Mouse (Mus musculus) heart, embryonic 14.5 days (tissue): Measurements from ENCODE around the gene Tead1. TPM values are rescaled to one million over a fixed set of nuclear protein-coding genes. Genes with fewer than 3 reads are reported as not detected.
A peak's percentile ranks its signal among the peaks of the same experiment; 100 is the strongest.
"Not testable (repeated sequence)": the region's sequence is repeated elsewhere in the genome, so short reads cannot be mapped to it uniquely, and the experiment has no call there.

ENCODE experiments used
- ATAC-seq: fragments of 200-750 bp; cut with Nextera tagmentation; 2 replicates; pipeline ENCODE4 v1.8.0; 2017; ENCODE audit warnings: low read depth, moderate TSS enrichment; ENCODE audit not compliant: insufficient number of reproducible peaks, insufficient read depth, low FRiP score
- H3K27ac ChIP-seq, 2 experiments: fragments of 200-500 bp in 1 of 2; fragments of 300-500 bp in 1 of 2; sonication (generic) in 1 of 2; replicated peaks in 1 of 2; 2 replicates each; pipeline ENCODE4 v1.5.1; 2012 to 2014; ENCODE audit warnings: low read depth in 2 of 2, low read length in 2 of 2, control low read depth in 1 of 2, mild to moderate bottlenecking in 1 of 2, mixed read lengths in 1 of 2; ENCODE audit not compliant: control insufficient read depth in 1 of 2, insufficient read depth in 1 of 2
- H3K27me3 ChIP-seq: fragments of 300-500 bp; sonication (generic); 2 replicates; pipeline ENCODE4 v1.6.1; 2014; ENCODE audit warnings: mild to moderate bottlenecking, low read length, control low read depth; ENCODE audit not compliant: control insufficient read depth, insufficient read depth
- H3K36me3 ChIP-seq: fragments of 300-500 bp; sonication (generic); 2 replicates; pipeline ENCODE4 v1.6.1; 2014; ENCODE audit warnings: mild to moderate bottlenecking, control low read depth, low read length, mixed read lengths; ENCODE audit not compliant: control insufficient read depth, insufficient read depth
- H3K4me1 ChIP-seq, 2 experiments: fragments of 200-500 bp in 1 of 2; fragments of 300-500 bp in 1 of 2; sonication (generic) in 1 of 2; 2 replicates each; pipeline ENCODE4 v1.6.1; 2012 to 2014; ENCODE audit warnings: low read length in 2 of 2, control low read depth in 1 of 2, mixed read lengths in 1 of 2; ENCODE audit not compliant: control insufficient read depth in 2 of 2, insufficient read depth in 2 of 2
- H3K4me2 ChIP-seq: fragments of 300-500 bp; sonication (generic); 2 replicates; pipeline ENCODE4 v1.6.1; 2014; ENCODE audit warnings: mild to moderate bottlenecking, low read length
- H3K4me3 ChIP-seq, 2 experiments: fragments of 200-500 bp in 1 of 2; fragments of 300-500 bp in 1 of 2; sonication (generic) in 1 of 2; 2 replicates each; pipeline ENCODE4 v1.5.1; 2012 to 2014; ENCODE audit warnings: low read length in 2 of 2, mild to moderate bottlenecking in 2 of 2, control low read depth in 1 of 2, low read depth in 1 of 2, moderate library complexity in 1 of 2; ENCODE audit not compliant: control insufficient read depth in 1 of 2, insufficient read depth in 1 of 2
- H3K9ac ChIP-seq: fragments of 300-500 bp; sonication (generic); 2 replicates; pipeline ENCODE4 v1.6.1; 2014; ENCODE audit warnings: mild to moderate bottlenecking, low read length
- H3K9me3 ChIP-seq: fragments of 300-500 bp; sonication (generic); 2 replicates; pipeline ENCODE4 v1.6.1; 2016; ENCODE audit warnings: low read length, control low read depth; ENCODE audit not compliant: control insufficient read depth
- WGBS: fragments of 180-500 bp; shearing (Covaris S2); extraction: QIAGEN DNeasy Blood & Tissue Kit; methylation state at CpG from one replicate; pipeline ENCODE4 v1.1.7; 2014; 5-methylcytosine and 5-hydroxymethylcytosine counted together
- polyA plus RNA-seq: library from polyadenylated mRNA; unstranded; fragments of >200 nt; fragmentation: Nextera tagmentation; extraction: Ambion mirVana; gene quantifications from 2 replicates; pipeline ENCODE4 v1.2.1, GENCODE M21; 2014

The Tead1 gene
- polyA plus RNA-seq, 1 experiment from 2014 or later: 40.7 TPM

DNA sequence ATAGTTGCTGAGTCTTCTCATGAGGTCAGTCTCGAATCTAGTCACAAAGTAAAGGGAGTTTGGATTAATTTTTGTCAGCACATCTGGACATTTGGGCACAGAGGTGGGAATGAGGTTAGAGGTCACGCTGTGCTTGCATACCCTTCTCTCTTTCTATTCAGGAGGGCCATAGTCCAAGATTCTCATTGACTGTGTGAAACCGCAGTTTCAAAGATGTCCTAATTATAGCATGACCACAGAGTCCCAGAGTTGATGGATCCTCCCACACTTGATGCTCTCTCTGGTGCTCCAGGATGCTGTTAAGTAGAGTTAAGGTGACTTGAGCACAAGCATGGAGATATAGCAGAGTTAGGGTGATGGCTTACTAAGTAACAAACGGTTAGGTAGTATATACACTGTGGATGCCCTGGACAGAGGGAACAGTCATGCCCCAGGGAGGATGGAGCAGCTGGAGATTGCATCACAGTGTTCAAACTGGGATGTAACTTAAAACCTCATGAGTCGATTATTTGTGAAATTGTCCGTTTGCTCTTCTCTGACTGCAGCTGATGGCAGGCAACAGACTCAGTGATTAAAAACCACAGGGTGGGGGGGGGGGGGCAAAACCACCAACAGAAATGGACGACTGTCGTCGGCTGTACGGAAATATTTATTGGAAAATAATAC lies 238.6 kb downstream of the Tead1 start:
- Histone ChIP-seq H3K27ac (no peak overlapping the region), H3K4me2 (no peak overlapping the region), H3K36me3 (no peaks in the 10 kb centered on the region), H3K4me3 (no peak overlapping the region), H3K9me3 (no peaks in the 10 kb centered on the region), H3K4me1 (peaks cover 4 to 8% of the 10 kb centered on the region in 2 experiments; a peak in 3 of 4 replicates), H3K9ac (no peak overlapping the region), H3K27me3 (no peaks in the 10 kb centered on the region)
- WGBS: 73% methylated on average over 10 of the region's 10 CpGs
- ATAC-seq: no peak

GRCm38 (mm10) chr7:112918279-112918991 lies 239.3 kb downstream of the Tead1 start:
- ATAC-seq: no peak
- Histone ChIP-seq H3K27me3 (no peaks in the 10 kb centered on the region), H3K9me3 (no peaks in the 10 kb centered on the region), H3K27ac (no peak overlapping the region), H3K4me3 (no peak overlapping the region), H3K4me1 (peaks cover 4 to 8% of the 10 kb centered on the region in 2 experiments; a peak in 3 of 4 replicates), H3K4me2 (peak overlapping the region; percentile 47), H3K36me3 (no peaks in the 10 kb centered on the region), H3K9ac (peak overlapping the region; percentile 41; the same call in 1 of the 2 replicates)
- 51% methylated on average over 22 of the region's 22 CpGs for WGBS

- H3K9me3 ChIP-seq: no peaks in the 10 kb centered on the region
- H3K4me3 ChIP-seq: no peak overlapping the region
- H3K4me1 ChIP-seq: peaks cover 4 to 8% of the 10 kb centered on the region in 2 experiments; a peak in 3 of 4 replicates
- H3K4me2 ChIP-seq: no peak overlapping the region
- H3K27ac ChIP-seq: no peak overlapping the region
- H3K36me3 ChIP-seq: no peaks in the 10 kb centered on the region
- 3% methylated on average over 4 of the region's 4 CpGs for WGBS
- 0 out of 2 replicates have a peak, but pooled peaks cover 4% of the 10 kb centered on the region for H3K27me3 ChIP-seq
- H3K9ac ChIP-seq: no peak overlapping the region
- ATAC-seq: no peak
These were observed 240.7 kb downstream of the Tead1 start for GRCm38 (mm10) chr7:112919845-112920244.

DNA sequence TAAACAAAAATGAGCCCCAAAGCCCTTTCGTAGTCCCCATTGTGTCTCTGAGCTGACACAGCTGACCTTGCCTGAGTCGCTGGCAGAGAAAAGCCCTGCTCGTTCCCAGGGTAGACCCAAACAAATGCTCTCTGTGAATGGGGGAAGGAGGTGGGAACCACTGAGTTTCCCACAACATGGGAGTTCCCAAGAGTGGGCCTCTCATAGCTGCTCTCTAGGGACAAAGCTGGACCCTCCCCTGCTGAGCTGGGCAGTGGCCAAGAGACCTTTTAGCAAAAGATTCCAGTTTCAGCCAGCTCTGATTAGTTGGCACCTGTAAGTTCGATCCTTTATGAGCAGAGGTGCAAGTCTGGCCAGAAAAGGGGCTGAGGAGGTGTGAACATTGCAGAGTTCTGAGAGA lies 243.7 kb downstream of the Tead1 start:
- no peak overlapping the region for H3K4me2 ChIP-seq
- ATAC-seq: no peak
- H3K9me3 ChIP-seq: no peaks in the 10 kb centered on the region
- H3K27ac ChIP-seq: no peak overlapping the region
- H3K4me1 ChIP-seq: peaks cover 2 to 8% of the 10 kb centered on the region in 2 experiments; a peak in 2 of 4 replicates
- no peaks in the 10 kb centered on the region for H3K36me3 ChIP-seq
- H3K27me3 ChIP-seq: 0 out of 2 replicates have a peak, but pooled peaks cover 4% of the 10 kb centered on the region
- no peak overlapping the region for H3K4me3 ChIP-seq
- WGBS: 66% methylated on average over 4 of the region's 4 CpGs
- no peak overlapping the region for H3K9ac ChIP-seq

GRCm38 (mm10) chr7:112923712-112924111 lies 244.6 kb downstream of the Tead1 start:
- 68% methylated on average over 3 of the region's 3 CpGs for WGBS

DNA sequence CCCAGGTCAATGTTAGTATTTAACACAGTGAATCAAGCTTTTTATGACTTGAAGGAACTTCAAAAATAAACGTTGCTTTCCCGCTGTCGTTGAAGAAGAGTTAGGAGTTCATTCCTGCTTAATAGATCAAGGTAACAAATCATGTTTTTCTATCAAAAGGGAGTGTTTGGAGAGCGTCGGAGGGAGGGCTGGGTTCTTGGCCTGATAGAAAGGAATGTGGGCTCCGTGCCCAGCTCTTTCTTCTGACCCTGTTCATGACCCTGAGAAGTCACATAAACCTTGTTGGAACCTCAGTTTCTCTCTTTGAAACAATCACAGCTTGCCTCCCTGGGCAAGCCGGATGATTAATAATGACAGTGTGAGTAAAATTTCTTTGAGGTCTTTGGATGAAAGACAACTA lies 251.6 kb downstream of the Tead1 start:
- 37% methylated on average over 7 of the region's 7 CpGs for WGBS
- Histone ChIP-seq H3K27ac (no peak overlapping the region), H3K36me3 (no peaks in the 10 kb centered on the region), H3K9me3 (no peaks in the 10 kb centered on the region), H3K4me1 (peaks cover 2 to 10% of the 10 kb centered on the region in 2 experiments; a peak in 3 of 4 replicates), H3K4me2 (no peak overlapping the region), H3K4me3 (no peak overlapping the region), H3K27me3 (no peaks in the 10 kb centered on the region), H3K9ac (no peak overlapping the region)
- no peak for ATAC-seq

More at GRCm38 (mm10) chr7:112923712-112924111, 244.6 kb downstream of the Tead1 start:
- no peak for ATAC-seq
- no peak overlapping the region for H3K4me2 ChIP-seq
- no peaks in the 10 kb centered on the region for H3K9me3 ChIP-seq
- H3K27me3 ChIP-seq: 0 out of 2 replicates have a peak, but pooled peaks cover 4% of the 10 kb centered on the region
- peaks cover 0 to 3% of the 10 kb centered on the region in 2 experiments; a peak in 2 of 4 replicates for H3K4me1 ChIP-seq
- H3K27ac ChIP-seq: no peak overlapping the region
- H3K4me3 ChIP-seq: no peak overlapping the region
- no peaks in the 10 kb centered on the region for H3K36me3 ChIP-seq
- H3K9ac ChIP-seq: no peak overlapping the region

DNA sequence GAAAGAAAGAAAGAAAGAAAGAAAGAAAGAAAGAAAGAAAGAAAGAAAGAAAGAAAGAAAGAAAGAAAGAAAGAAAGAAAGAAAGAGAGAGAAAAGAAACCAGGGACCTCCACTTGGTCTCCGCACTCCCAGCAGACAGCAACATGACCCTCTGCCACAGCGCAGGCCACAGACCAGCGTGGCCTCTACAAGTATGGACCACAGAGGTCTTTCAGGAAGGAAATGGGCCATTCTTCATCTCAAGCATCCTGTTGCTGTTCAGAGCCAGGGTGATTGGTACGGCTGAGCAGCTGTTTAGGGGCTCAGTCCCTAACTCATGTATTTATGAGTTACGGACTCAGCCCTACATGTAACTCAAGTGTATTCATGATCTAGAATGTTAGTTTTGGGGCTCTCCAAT lies 256.8 kb downstream of the Tead1 start:
- not testable (repeated sequence) for ATAC-seq, H3K4me1 ChIP-seq, H3K9me3 ChIP-seq, H3K27ac ChIP-seq, H3K36me3 ChIP-seq, H3K9ac ChIP-seq, H3K27me3 ChIP-seq, H3K4me2 ChIP-seq, H3K4me3 ChIP-seq
- 75% methylated on average over 5 of the region's 5 CpGs for WGBS
